Mouse (Mus musculus) right cerebral cortex, adult 2 months (tissue): Measurements from ENCODE around the gene Gm5065.

ENCODE experiments used
- DNase-seq, 2 experiments: peaks; one replicate each; pipeline ENCODE4 v3.0.0; 2021 to 2022; ENCODE audit warnings: low spot score in 2 of 2

The Gm5065 gene

GRCm38 (mm10) chr7:5350237-5350636, at the start of gene Gm5065:
Gm5065 (plus strand) TSS chr7:5350537.
- DNase-seq, result no peak

DNA sequence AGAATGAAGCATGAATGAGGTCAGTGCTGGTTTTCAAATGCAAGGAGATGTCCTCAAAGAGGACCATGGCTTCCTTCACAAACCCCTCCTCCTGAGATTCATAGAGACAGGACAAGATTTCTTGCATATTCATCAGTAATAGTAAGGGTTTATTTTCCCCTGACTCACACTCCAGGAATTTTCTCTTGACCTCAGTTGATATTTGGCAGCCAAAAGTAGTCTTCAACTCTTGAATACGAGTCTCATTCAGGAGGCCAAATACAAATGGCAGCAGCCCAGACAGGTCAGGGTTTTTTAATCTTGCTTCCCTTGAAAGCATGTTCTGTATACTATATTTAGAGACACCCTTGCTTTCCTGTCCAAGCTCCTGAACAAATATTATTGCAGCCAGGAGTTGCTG, 22.8 kb upstream of the Gm5065 start:
- no peak for DNase-seq

DNA sequence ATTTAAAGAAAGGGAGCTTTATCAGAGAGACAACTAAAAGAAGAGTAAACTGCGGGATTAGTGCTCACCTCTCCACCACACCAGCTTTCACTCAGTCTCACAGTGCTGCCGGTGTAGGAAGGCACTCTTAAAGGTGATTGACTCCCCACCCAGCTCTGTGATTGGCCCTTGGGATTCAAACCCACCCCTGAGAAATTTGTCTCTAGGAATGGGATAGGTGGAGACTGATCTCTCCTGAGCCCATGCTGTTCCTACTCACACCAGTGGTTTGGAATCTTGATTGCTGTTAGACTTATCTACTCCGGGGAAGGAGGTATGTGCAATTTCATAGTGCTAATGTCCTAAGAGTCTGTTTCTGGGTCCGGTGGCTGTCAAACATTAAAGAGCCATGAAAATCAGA, 598 bp downstream of the Gm5065 start, which contains the start of gene Nlrp2:
Gene Nlrp2, minus strand, starts transcription at position 101 of the 400 bp plus-strand sequence.
- no peak for DNase-seq

GRCm38 (mm10) chr7:5363599-5363998, 13.3 kb downstream of the Gm5065 start:
- no peak for DNase-seq

GRCm38 (mm10) chr7:5366724-5367123, 16.4 kb downstream of the Gm5065 start:
- DNase-seq, result no peak

DNA sequence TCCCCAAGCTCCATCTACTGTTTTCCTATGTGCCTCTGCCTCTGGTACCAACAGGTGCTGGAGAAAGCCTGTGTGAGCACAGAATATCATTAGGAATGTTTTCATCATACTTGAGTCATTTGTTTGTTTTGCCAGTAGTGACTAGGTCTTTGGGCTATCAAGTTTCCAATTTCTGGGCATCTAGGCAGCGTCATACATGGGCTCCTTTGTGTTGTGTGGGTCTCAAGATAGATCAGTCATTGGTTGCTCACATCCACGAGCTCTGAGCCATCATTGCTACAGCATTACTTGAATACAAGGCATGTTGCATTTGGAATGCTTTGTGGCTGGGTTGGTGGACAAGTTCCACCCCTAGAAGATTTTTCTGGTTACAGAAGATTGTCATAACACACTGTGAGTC, 55.9 kb downstream of the Gm5065 start:
- DNase-seq, result no peak
